Mouse (Mus musculus) left cerebral cortex, postnatal 10 days (tissue): ENCODE measurements at regions not wholly inside any gene's neighbourhood (a gene's known extent, or its start where the extent isn't known, plus 50 kb on each side); places are given as distances from the start of the nearest gene placed in this dataset.

Source experiments
- DNase-seq, 2 experiments: peaks; one replicate each; pipeline ENCODE4 v3.0.0; 2021 to 2022; ENCODE audit warnings: low spot score in 2 of 2, mixed read lengths in 1 of 2; ENCODE audit errors: extremely low spot score in 1 of 2
- intact Hi-C: fragments of 180-260 bp; cut with DNase I; formaldehyde crosslinking; loops from one replicate; pipeline ENCODE4 v1.15.1; 2025

GRCm38 (mm10) chr2:48172626-48173025 is 641.3 kb upstream of the Acvr2a start:
- intact Hi-C loops, result no loop called here
- DNase-seq, result no peak

- DNase-seq, result no peak
- intact Hi-C loops, result no loop called here
Observed at GRCm38 (mm10) chr2:48186161-48186560, 627.7 kb upstream of the Acvr2a start.

GRCm38 (mm10) chr2:48186609-48187008 is 627.3 kb upstream of the Acvr2a start:
- peak; percentile 34 to 80 for DNase-seq
- intact Hi-C loops, result no loop called here

DNA sequence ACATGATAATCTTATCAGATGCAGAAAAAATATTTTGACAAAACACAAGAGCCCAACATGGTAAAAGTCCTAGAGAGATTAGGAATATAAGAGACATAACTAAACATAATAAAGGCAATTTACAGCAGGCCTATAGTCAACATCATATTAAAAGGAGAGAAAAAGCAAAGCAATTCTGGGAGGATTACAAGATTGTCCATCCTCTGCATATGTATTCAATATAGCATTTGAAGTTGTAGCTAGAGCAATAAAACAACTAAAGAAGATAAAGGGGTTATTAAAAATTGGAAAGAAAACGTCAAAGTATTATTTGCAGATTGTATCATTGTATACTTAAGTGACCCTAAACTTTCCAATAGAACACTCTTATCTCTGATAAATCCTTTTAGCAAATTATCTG is 602.1 kb upstream of the Acvr2a start:
- intact Hi-C loops, result no loop called here
- DNase-seq, result no peak

DNA sequence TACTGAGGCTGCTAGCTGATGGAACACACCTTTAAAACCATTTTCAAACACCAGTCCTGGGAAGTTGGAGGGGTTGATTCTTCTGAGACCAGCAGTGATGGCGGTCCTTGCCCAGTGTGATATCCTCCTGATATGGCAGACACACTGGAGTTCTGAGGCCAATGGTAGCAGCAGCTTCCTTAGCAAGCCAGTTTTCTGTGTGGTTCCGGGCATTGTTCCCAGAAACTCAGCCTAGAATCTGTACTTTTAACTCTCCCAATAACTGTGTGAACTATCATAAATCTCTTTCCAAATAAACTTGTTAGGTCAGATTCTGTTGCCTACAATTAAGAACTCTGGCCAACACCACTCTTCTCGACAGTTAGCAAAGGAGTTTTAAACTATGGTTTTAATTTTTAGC is 593.1 kb upstream of the Acvr2a start:
- intact Hi-C loops, result no loop called here
- DNase-seq, result no peak

DNA sequence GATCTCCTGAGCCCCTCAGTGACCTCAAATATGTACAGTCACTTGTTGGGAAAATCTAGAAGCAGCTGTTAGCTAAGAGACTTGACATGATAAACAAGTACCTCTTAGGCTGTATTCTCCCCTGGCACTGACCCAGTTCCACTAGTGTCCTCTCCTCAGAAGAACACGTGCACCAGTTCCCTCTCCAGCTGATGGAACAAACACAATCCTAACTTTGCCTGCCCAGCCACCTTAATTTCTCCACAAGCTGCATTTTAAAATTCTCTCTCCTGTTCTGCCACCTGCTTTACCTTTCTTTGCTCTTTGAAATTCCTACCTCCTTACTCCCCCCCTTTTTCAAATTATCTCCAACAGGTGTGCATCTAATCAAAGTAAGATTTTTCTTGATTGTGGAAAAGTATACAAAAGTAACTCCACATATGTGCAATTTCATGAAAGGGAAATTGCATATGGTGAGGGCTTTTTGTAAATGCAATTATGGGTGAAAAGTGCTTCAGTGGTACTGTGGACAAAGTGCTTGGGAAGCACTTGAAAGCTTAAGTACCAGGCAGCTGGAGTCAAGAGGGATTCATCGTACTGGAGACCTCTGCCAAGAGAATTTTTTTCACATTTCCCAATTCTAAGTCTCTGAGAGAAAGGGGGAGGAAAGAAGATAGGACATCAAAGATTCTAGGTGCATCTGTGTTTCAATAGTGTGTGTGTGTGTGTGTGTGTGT is 590.7 kb upstream of the Acvr2a start:
- intact Hi-C loops, result no loop called here
- no peak for DNase-seq

DNA sequence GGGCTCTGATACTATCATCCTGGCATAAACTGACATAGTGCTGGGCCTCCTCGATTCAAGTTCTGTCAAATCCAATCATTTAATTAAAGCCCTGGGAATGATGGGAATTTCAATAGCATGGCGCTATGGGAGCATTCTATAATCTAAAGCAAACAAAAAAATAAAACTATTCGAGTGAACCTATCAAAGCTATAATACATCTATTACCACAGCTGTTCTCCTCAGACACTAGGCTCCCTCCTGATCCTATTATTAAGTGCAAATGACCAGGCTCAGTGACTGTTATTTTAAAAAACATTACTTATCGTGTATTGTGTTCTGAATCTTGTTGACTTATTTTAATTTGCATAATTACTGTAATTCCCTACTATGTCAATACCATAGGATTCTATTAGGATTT is 563.7 kb upstream of the Acvr2a start:
- intact Hi-C loops, result no loop called here
- DNase-seq, result no peak

DNA sequence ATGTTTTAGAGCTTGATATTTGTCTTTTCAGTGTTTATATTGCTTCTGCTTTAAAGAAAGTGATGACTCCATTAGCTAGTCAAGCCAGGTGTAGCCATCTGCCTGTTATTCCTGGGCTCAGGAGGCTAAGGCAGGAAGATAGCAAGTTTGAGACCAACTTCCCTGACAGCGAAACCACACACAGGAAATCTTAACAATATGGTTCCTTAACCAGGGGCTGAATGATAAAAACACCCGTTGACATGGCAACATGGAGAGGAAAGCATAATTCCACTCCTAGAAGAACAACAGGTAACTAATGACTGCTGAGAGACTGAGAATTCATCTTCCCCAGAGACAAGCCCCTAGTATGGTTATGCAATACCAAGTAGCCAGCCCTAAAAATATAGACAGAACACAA is 553.6 kb upstream of the Acvr2a start:
- DNase-seq, result no peak
- intact Hi-C loops, result no loop called here
